7 mouse cellular contexts compared by ENCODE assay signal in the genomic region with DNA sequence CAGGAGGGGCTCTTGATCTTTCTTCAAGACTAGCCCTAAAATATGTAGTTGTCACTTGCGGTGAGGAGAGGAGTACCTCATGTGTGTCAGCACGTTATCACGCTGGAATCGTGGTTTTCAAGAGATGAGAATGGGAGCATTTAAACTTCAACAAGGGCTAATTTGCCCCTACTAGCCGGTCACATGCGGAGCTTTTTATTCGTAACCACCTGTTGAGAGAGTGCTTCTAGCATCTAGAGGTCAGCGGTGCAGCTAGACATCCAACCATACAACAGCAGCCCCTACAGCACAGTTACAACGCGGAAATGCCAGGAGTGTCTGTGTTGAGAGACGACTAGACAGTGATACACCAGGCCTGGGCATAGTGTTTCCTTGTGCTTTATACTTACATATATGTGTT. TPM values are rescaled to one million over a fixed set of nuclear protein-coding genes. Genes with fewer than 3 reads are reported as not detected.
DNase-seq lines count a peak whose midpoint lies in the region; ATAC-seq and TF ChIP-seq lines count a peak whose summit lies in the region.

No protein-coding gene starts in this region.

- ATAC-seq in hindbrain, embryonic 13.5 days (ENCODE audit: low FRiP score), result 0 out of 2 replicates have a peak, but pooled peaks have one; percentile 0
- peak; percentile 27 for ATAC-seq in megakaryocyte progenitor cell, adult 5-6 weeks (replicated peaks; ENCODE audit: poor library complexity)

- H3K9me3 ChIP-seq in hindbrain, embryonic 13.5 days, result no peaks in the 10 kb centered on the region

- peak overlapping the region; percentile 94 for H3K4me2 ChIP-seq in hindbrain, embryonic 13.5 days

- TF ChIP-seq CTCF in testis, adult 2 months (IDR thresholded peaks at IDR 0.05; ENCODE audit: control insufficient read depth, insufficient read depth, insufficient replicate concordance, low read depth, low read length), result no peak

- intact Hi-C loops in gastrocnemius, postnatal 14 days (cut with DNase I; ENCODE audit: low total_unique reads), result no loop called here

- DNase-seq in testis, postnatal 10 days (ENCODE audit: low spot score), result no peak
- peak; percentile 52 for DNase-seq in embryo, embryonic 10.5 days (ENCODE audit: low spot score)
- DNase-seq in gastrocnemius, postnatal 14 days, result no peak
- no peak for DNase-seq in adrenal gland, postnatal 25 days

- peaks cover 3% of the 10 kb centered on the region for H3K4me1 ChIP-seq in testis, adult 2 months (ENCODE audit: control insufficient read depth, insufficient read depth, low read length)
- H3K4me1 ChIP-seq in hindbrain, embryonic 13.5 days (replicated peaks), result peaks cover 26% of the 10 kb centered on the region

- H3K27me3 ChIP-seq in testis, adult 2 months (ENCODE audit: control insufficient read depth, insufficient read depth, low read length), result no peaks in the 10 kb centered on the region
- no peaks in the 10 kb centered on the region for H3K27me3 ChIP-seq in hindbrain, embryonic 13.5 days

- H3K4me3 ChIP-seq in testis, adult 2 months (ENCODE audit: control insufficient read depth, low read depth, low read length), result peak overlapping the region; percentile 93
- H3K4me3 ChIP-seq in hindbrain, embryonic 13.5 days, result peak overlapping the region; percentile 98

- WGBS in hindbrain, embryonic 13.5 days, result 2% methylated on average over 11 of the region's 11 CpGs

- H3K9ac ChIP-seq in hindbrain, embryonic 13.5 days, result peak overlapping the region; percentile 98

- H3K27ac ChIP-seq in testis, adult 2 months (ENCODE audit: control insufficient read depth, insufficient read depth, low read depth, low read length), result peak overlapping the region; percentile 84; the same call in 1 of the 2 replicates
- peak overlapping the region; percentile 95 for H3K27ac ChIP-seq in hindbrain, embryonic 13.5 days

- no peaks in the 10 kb centered on the region; the same call in 1 of the 2 replicates for H3K36me3 ChIP-seq in testis, adult 2 months (ENCODE audit: control insufficient read depth, insufficient read depth, low read length)
- H3K36me3 ChIP-seq in hindbrain, embryonic 13.5 days, result peaks cover 26% of the 10 kb centered on the region

- TF ChIP-seq POLR2A in testis, adult 2 months (IDR thresholded peaks at IDR 0.05; ENCODE audit: control insufficient read depth, low read depth, low read length), result no peak

RNA-seq across cellular contexts. Expression of a gene that starts 0.8 kb away (rescaled TPM):
- 43.5 and 52.8 TPM in 2 replicates for polyA plus RNA-seq in testis, adult 2 months (2012; rRNA removed)
- polyA plus RNA-seq in hindbrain, embryonic 13.5 days (2015; fragmentation: Nextera tagmentation; extraction: Ambion mirVana), result 206 and 208 TPM in 2 replicates
- total RNA-seq in megakaryocyte progenitor cell, adult 5-6 weeks (2015), result 250 and 261 TPM in 2 replicates
- 165 and 178 TPM in 2 replicates for total RNA-seq in megakaryocyte progenitor cell, adult 5-6 weeks (2017)
- 100 to 1,000 TPM; 471 to 589 TPM for total RNA-seq in gastrocnemius, postnatal 14 days (2021)
- total RNA-seq in adrenal gland, postnatal 25 days (2021), result 319 and 341 TPM in 2 replicates

RNA-seq across cellular contexts. Expression of a gene that starts 34.3 kb away (rescaled TPM):
- polyA plus RNA-seq in testis, adult 2 months (2012; rRNA removed), result 85.9 and 97.7 TPM in 2 replicates
- 0.54 and 0.57 TPM in 2 replicates for polyA plus RNA-seq in hindbrain, embryonic 13.5 days (2015; fragmentation: Nextera tagmentation; extraction: Ambion mirVana)
- total RNA-seq in megakaryocyte progenitor cell, adult 5-6 weeks (2015), result 0.10 TPM in 1 of 2 replicates, not detected in the other
- total RNA-seq in megakaryocyte progenitor cell, adult 5-6 weeks (2017), result 0.07 and 0.54 TPM in 2 replicates
- total RNA-seq in gastrocnemius, postnatal 14 days (2021), result under 1 TPM in 1 of 2 experiments, not detected in 1; 0.13 TPM
- not detected in 2 replicates for total RNA-seq in adrenal gland, postnatal 25 days (2021)

RNA-seq across cellular contexts. Expression of a gene that starts 41.6 kb away (rescaled TPM):
- polyA plus RNA-seq in testis, adult 2 months (2012; rRNA removed), result 49.1 and 49.9 TPM in 2 replicates
- 12.9 and 13.4 TPM in 2 replicates for polyA plus RNA-seq in hindbrain, embryonic 13.5 days (2015; fragmentation: Nextera tagmentation; extraction: Ambion mirVana)
- 20.2 and 20.4 TPM in 2 replicates for total RNA-seq in megakaryocyte progenitor cell, adult 5-6 weeks (2015)
- total RNA-seq in megakaryocyte progenitor cell, adult 5-6 weeks (2017), result 16.8 and 17.2 TPM in 2 replicates
- 10 to 100 TPM; 16.1 to 20.9 TPM for total RNA-seq in gastrocnemius, postnatal 14 days (2021)
- 40.1 and 40.4 TPM in 2 replicates for total RNA-seq in adrenal gland, postnatal 25 days (2021)
